Mouse (Mus musculus) midbrain, embryonic 11.5 days (tissue): ENCODE data around the gene Ccl27b. TPM values are rescaled to one million over a fixed set of nuclear protein-coding genes. Genes with fewer than 3 reads are reported as not detected.

ENCODE experiments used
- polyA plus RNA-seq: library from polyadenylated mRNA; unstranded; fragments of >200 nt; fragmentation: Nextera tagmentation; extraction: Ambion mirVana; gene quantifications from 2 replicates; pipeline ENCODE4 v1.2.1, GENCODE M21; 2014

Gene Ccl27b
- polyA plus RNA-seq, 1 experiment from 2014 or later, result not detected

Other genes starting within 250 kb of the Ccl27b start
- not detected in 2 replicates for gene Gm21586, start 215.9 kb upstream of the Ccl27b start, polyA plus RNA-seq
- gene Gm2163, start 188.5 kb upstream of the Ccl27b start, polyA plus RNA-seq, result not detected in 2 replicates
- gene Fam205a2, start 127.1 kb upstream of the Ccl27b start, polyA plus RNA-seq, result not detected in 2 replicates
- not detected in 2 replicates for gene Gm10591, start 43.1 kb upstream of the Ccl27b start, polyA plus RNA-seq
- gene Gm2564, start 25.5 kb upstream of the Ccl27b start, polyA plus RNA-seq, result not detected in 2 replicates
- gene Il11ra2, start 6.6 kb downstream of the Ccl27b start, polyA plus RNA-seq, result not detected in 2 replicates
- gene 4930578G10Rik, start 80.3 kb downstream of the Ccl27b start, polyA plus RNA-seq, result 1.3 and 1.4 TPM in 2 replicates
- not detected in 2 replicates for gene Ccl19, start 101.3 kb downstream of the Ccl27b start, polyA plus RNA-seq
- gene Ccl21a, start 118.7 kb downstream of the Ccl27b start, polyA plus RNA-seq, result 0.19 and 0.42 TPM in 2 replicates
- gene Fam205a1, start 198.6 kb downstream of the Ccl27b start, polyA plus RNA-seq, result 0.05 and 0.11 TPM in 2 replicates
- 0.57 and 0.66 TPM in 2 replicates for gene Gm12394, start 201.5 kb downstream of the Ccl27b start, polyA plus RNA-seq
- 0.40 and 0.87 TPM in 2 replicates for gene Fam205c, start 219.0 kb downstream of the Ccl27b start, polyA plus RNA-seq